Mouse (Mus musculus): ENCODE data around the gene Gpr132. TPM values are rescaled to one million over a fixed set of nuclear protein-coding genes. Genes with fewer than 3 reads are reported as not detected.

Gpr132 gene
- polyA plus RNA-seq, 1 experiment from 2014 or later: not detected

GRCm38 (mm10) chr12:112813370-112813769 is 54.7 kb downstream of the Gpr132 start:
- no peak overlapping the region for H3K4me2 ChIP-seq (replicated peaks)
- WGBS: 86% methylated on average over 7 of the region's 7 CpGs
- ATAC-seq (ENCODE audit: low FRiP score, low read depth): no peak
- H3K4me3 ChIP-seq: no peak overlapping the region
- peaks cover 7% of the 10 kb centered on the region; the same call in 1 of the 2 replicates for H3K27me3 ChIP-seq
- no peak overlapping the region for H3K27ac ChIP-seq (replicated peaks)
- H3K36me3 ChIP-seq: peaks cover 69% of the 10 kb centered on the region
- H3K9ac ChIP-seq (replicated peaks): no peak overlapping the region
- no peaks in the 10 kb centered on the region for H3K9me3 ChIP-seq
- H3K4me1 ChIP-seq: peaks cover 15% of the 10 kb centered on the region

- H3K9me3 ChIP-seq: no peaks in the 10 kb centered on the region
- 0 out of 2 replicates have a peak overlapping the region, but pooled peaks have one; percentile 71 for H3K9ac ChIP-seq (replicated peaks)
- peaks cover 21% of the 10 kb centered on the region for H3K4me1 ChIP-seq
- H3K27me3 ChIP-seq: peaks cover 23% of the 10 kb centered on the region; the same call in 1 of the 2 replicates
- peaks cover 43% of the 10 kb centered on the region for H3K36me3 ChIP-seq
- no peak for ATAC-seq (ENCODE audit: low FRiP score, low read depth)
- peak overlapping the region; percentile 70; the same call in 1 of the 2 replicates for H3K4me3 ChIP-seq
- no peak overlapping the region for H3K27ac ChIP-seq (replicated peaks)
- H3K4me2 ChIP-seq (replicated peaks): peak overlapping the region; percentile 99
- WGBS: 69% methylated on average over 19 of the region's 19 CpGs
Observed at GRCm38 (mm10) chr12:112810092-112810885, 57.7 kb downstream of the Gpr132 start.

- Histone ChIP-seq H3K9ac (replicated peaks) (peak overlapping the region; percentile 71), H3K27me3 (peaks cover 28% of the 10 kb centered on the region), H3K27ac (replicated peaks) (no peak overlapping the region), H3K36me3 (peaks cover 36% of the 10 kb centered on the region), H3K9me3 (no peaks in the 10 kb centered on the region), H3K4me1 (peaks cover 21% of the 10 kb centered on the region), H3K4me2 (replicated peaks) (peak overlapping the region; percentile 99), H3K4me3 (peak overlapping the region; percentile 70)
- 27% methylated on average over 8 of the region's 8 CpGs for WGBS
- ATAC-seq (ENCODE audit: low FRiP score, low read depth): no peak
Observed at GRCm38 (mm10) chr12:112809641-112810040, 58.4 kb downstream of the Gpr132 start.

GRCm38 (mm10) chr12:112808587-112809364 is 59.3 kb downstream of the Gpr132 start, which contains the start of gene Clba1:
Clba1 (plus strand) TSS chr12:112808937.
- peaks cover 35% of the 10 kb centered on the region for H3K27me3 ChIP-seq
- WGBS: 1% methylated on average over 64 of the region's 64 CpGs
- peak within 1 kb of the TSS; percentile 71 for H3K9ac ChIP-seq (replicated peaks)
- H3K4me3 ChIP-seq: peak within 1 kb of the TSS; percentile 70
- peak; percentile 91 for ATAC-seq (ENCODE audit: low FRiP score, low read depth)
- peak within 1 kb of the TSS; percentile 99 for H3K4me2 ChIP-seq (replicated peaks)
- peaks cover 21% of the 10 kb centered on the region for H3K4me1 ChIP-seq
- peak within 1 kb of the TSS; percentile 66 for H3K27ac ChIP-seq (replicated peaks)
- H3K36me3 ChIP-seq: peaks cover 28% of the 10 kb centered on the region
- H3K9me3 ChIP-seq: no peaks in the 10 kb centered on the region

- Histone ChIP-seq H3K27ac (replicated peaks) (peak overlapping the region; percentile 66), H3K4me3 (peak overlapping the region; percentile 70), H3K36me3 (peaks cover 22% of the 10 kb centered on the region), H3K9ac (replicated peaks) (peak overlapping the region; percentile 71), H3K27me3 (peaks cover 41% of the 10 kb centered on the region), H3K4me2 (replicated peaks) (peak overlapping the region; percentile 99), H3K4me1 (peaks cover 21% of the 10 kb centered on the region), H3K9me3 (no peaks in the 10 kb centered on the region)
- 63% methylated on average over 5 of the region's 5 CpGs for WGBS
- ATAC-seq (ENCODE audit: low FRiP score, low read depth): peak; percentile 45
Observed at GRCm38 (mm10) chr12:112808212-112808586, 59.8 kb downstream of the Gpr132 start.

GRCm38 (mm10) chr12:112807796-112808195 is 60.2 kb downstream of the Gpr132 start:
- peaks cover 21% of the 10 kb centered on the region for H3K4me1 ChIP-seq
- H3K9me3 ChIP-seq: no peaks in the 10 kb centered on the region
- peak overlapping the region; percentile 99 for H3K4me2 ChIP-seq (replicated peaks)
- ATAC-seq (ENCODE audit: low FRiP score, low read depth): no peak
- peak overlapping the region; percentile 71; the same call in 1 of the 2 replicates for H3K9ac ChIP-seq (replicated peaks)
- H3K27ac ChIP-seq (replicated peaks): no peak overlapping the region
- H3K27me3 ChIP-seq: peaks cover 45% of the 10 kb centered on the region
- H3K4me3 ChIP-seq: no peak overlapping the region
- peaks cover 18% of the 10 kb centered on the region for H3K36me3 ChIP-seq
- 86% methylated on average over 4 of the region's 4 CpGs for WGBS

GRCm38 (mm10) chr12:112806044-112806443 is 62.0 kb downstream of the Gpr132 start:
- Histone ChIP-seq H3K4me3 (no peak overlapping the region), H3K4me2 (replicated peaks) (no peak overlapping the region), H3K4me1 (peaks cover 35% of the 10 kb centered on the region), H3K27me3 (peaks cover 61% of the 10 kb centered on the region), H3K9ac (replicated peaks) (no peak overlapping the region), H3K36me3 (0 out of 2 replicates have a peak, but pooled peaks cover 1% of the 10 kb centered on the region), H3K27ac (replicated peaks) (no peak overlapping the region), H3K9me3 (no peaks in the 10 kb centered on the region)
- ATAC-seq (ENCODE audit: low FRiP score, low read depth): no peak
- 86% methylated on average over 6 of the region's 6 CpGs for WGBS

- WGBS: 59% methylated on average over 13 of the region's 13 CpGs
- Histone ChIP-seq H3K4me2 (replicated peaks) (no peak overlapping the region), H3K4me3 (no peak overlapping the region), H3K4me1 (peaks cover 24% of the 10 kb centered on the region), H3K27me3 (peaks cover 73% of the 10 kb centered on the region), H3K27ac (replicated peaks) (no peak overlapping the region), H3K36me3 (no peaks in the 10 kb centered on the region), H3K9me3 (no peaks in the 10 kb centered on the region), H3K9ac (replicated peaks) (no peak overlapping the region)
- no peak for ATAC-seq (ENCODE audit: low FRiP score, low read depth)
Observed at GRCm38 (mm10) chr12:112804046-112804445, 64.0 kb downstream of the Gpr132 start.

- H3K27ac ChIP-seq (replicated peaks): no peak overlapping the region
- H3K27me3 ChIP-seq: peaks cover 78% of the 10 kb centered on the region
- 29% methylated on average over 3 of the region's 3 CpGs for WGBS
- peak overlapping the region; percentile 71; the same call in 1 of the 2 replicates for H3K9ac ChIP-seq (replicated peaks)
- no peaks in the 10 kb centered on the region for H3K36me3 ChIP-seq
- peaks cover 20% of the 10 kb centered on the region for H3K4me1 ChIP-seq
- no peaks in the 10 kb centered on the region for H3K9me3 ChIP-seq
- H3K4me3 ChIP-seq: peak overlapping the region; percentile 62
- peak overlapping the region; percentile 100 for H3K4me2 ChIP-seq (replicated peaks)
- no peak for ATAC-seq (ENCODE audit: low FRiP score, low read depth)
Observed at GRCm38 (mm10) chr12:112802917-112803316, 65.1 kb downstream of the Gpr132 start.

GRCm38 (mm10) chr12:112801864-112802846 is 65.9 kb downstream of the Gpr132 start, which contains the start of gene Ahnak2:
Ahnak2 (minus strand) TSS chr12:112802657.
- Histone ChIP-seq H3K4me2 (replicated peaks) (peak within 1 kb of the TSS; percentile 100), H3K36me3 (no peaks in the 10 kb centered on the region), H3K9ac (replicated peaks) (peak within 1 kb of the TSS; percentile 71), H3K27ac (replicated peaks) (no peak within 1 kb of the TSS), H3K4me1 (peaks cover 18% of the 10 kb centered on the region), H3K4me3 (peak within 1 kb of the TSS; percentile 62), H3K9me3 (no peaks in the 10 kb centered on the region), H3K27me3 (peaks cover 78% of the 10 kb centered on the region)
- WGBS: 6% methylated on average over 54 of the region's 69 CpGs
- ATAC-seq (ENCODE audit: low FRiP score, low read depth): peak; percentile 81

Data from midbrain, embryonic 12.5 days (tissue).